Mouse (Mus musculus): ENCODE measurements around the gene Vmn2r62. TPM values are rescaled to one million over a fixed set of nuclear protein-coding genes. Genes with fewer than 3 reads are reported as not detected.
"Not testable (repeated sequence)": the region's sequence is repeated elsewhere in the genome, so short reads cannot be mapped to it uniquely, and the experiment has no call there.

Vmn2r62 gene
- total RNA-seq (2018; cell fraction: chromatin; rRNA removed): not detected
- total RNA-seq (2018; cell fraction: cytosol; rRNA removed): not detected
- total RNA-seq (2018; cell fraction: nucleus; rRNA removed): not detected
- polyA plus RNA-seq (2018): not detected in 3 replicates

GRCm38 (mm10) chr7:42793425-42793824 is at the start of gene Vmn2r62:
Gene Vmn2r62, minus strand, starts transcription at chr7:42793525.
- not testable (repeated sequence) for H3K79me2 ChIP-seq (ENCODE audit: inconsistent target); H3K4me3 ChIP-seq (ENCODE audit: inconsistent target); H3K27ac ChIP-seq; H3K36me3 ChIP-seq (ENCODE audit: inconsistent target)
- no CpG with 5 or more reads among the region's 1 CpGs for WGBS (ENCODE audit: missing documents)

- H3K79me2 ChIP-seq (ENCODE audit: inconsistent target); H3K36me3 ChIP-seq (ENCODE audit: inconsistent target); H3K27ac ChIP-seq; H3K4me3 ChIP-seq (ENCODE audit: inconsistent target): not testable (repeated sequence)
These were observed 45.0 kb upstream of the Vmn2r62 start for GRCm38 (mm10) chr7:42838366-42838765.

- WGBS (ENCODE audit: missing documents): 73% methylated on average over 3 of the region's 3 CpGs
- no peaks in the 10 kb centered on the region for H3K36me3 ChIP-seq (ENCODE audit: inconsistent target)
These were observed 38.9 kb upstream of the Vmn2r62 start for GRCm38 (mm10) chr7:42832221-42832620.

GRCm38 (mm10) chr7:42749836-42750235 is 43.5 kb downstream of the Vmn2r62 start:
- Histone ChIP-seq H3K36me3 (ENCODE audit: inconsistent target) (no peaks in the 10 kb centered on the region), H3K4me3 (ENCODE audit: inconsistent target) (no peak overlapping the region), H3K79me2 (ENCODE audit: inconsistent target) (no peaks in the 10 kb centered on the region), H3K27ac (no peak overlapping the region)
- WGBS (ENCODE audit: missing documents): 65% methylated on average over 19 of the region's 20 CpGs

More at GRCm38 (mm10) chr7:42832221-42832620, 38.9 kb upstream of the Vmn2r62 start:
- no peak overlapping the region for H3K27ac ChIP-seq
- H3K79me2 ChIP-seq (ENCODE audit: inconsistent target): no peaks in the 10 kb centered on the region
- no peak overlapping the region for H3K4me3 ChIP-seq (ENCODE audit: inconsistent target)

- 83% methylated on average over 10 of the region's 10 CpGs for WGBS (ENCODE audit: missing documents)
- H3K27ac ChIP-seq: no peak overlapping the region
- H3K79me2 ChIP-seq (ENCODE audit: inconsistent target): no peaks in the 10 kb centered on the region
- no peaks in the 10 kb centered on the region for H3K36me3 ChIP-seq (ENCODE audit: inconsistent target)
- no peak overlapping the region for H3K4me3 ChIP-seq (ENCODE audit: inconsistent target)
These were observed 54.7 kb downstream of the Vmn2r62 start for GRCm38 (mm10) chr7:42738536-42739210.

- not testable (repeated sequence) for H3K27ac ChIP-seq; H3K79me2 ChIP-seq (ENCODE audit: inconsistent target); H3K36me3 ChIP-seq (ENCODE audit: inconsistent target); H3K4me3 ChIP-seq (ENCODE audit: inconsistent target)
- WGBS (ENCODE audit: missing documents): 92% methylated on average over 4 of the region's 4 CpGs
These were observed 66.4 kb downstream of the Vmn2r62 start, which contains the start of gene Gm17067 for GRCm38 (mm10) chr7:42726917-42727316. Gene Gm17067, minus strand, starts transcription at chr7:42727017.

Other genes starting within 250 kb of the Vmn2r62 start
- not detected in 3 replicates for gene Gm21028, start 214.9 kb downstream of the Vmn2r62 start, polyA plus RNA-seq (2018)
- 0.16 to 0.36 TPM in 2 of 3 replicates, not detected in the other for gene Zfp977, start 201.0 kb downstream of the Vmn2r62 start, polyA plus RNA-seq (2018)
- gene Zfp976, start 150.9 kb downstream of the Vmn2r62 start, polyA plus RNA-seq (2018): 1.3 to 2.1 TPM (median 1.8 TPM) in 3 replicates
- gene Zfp975, start 100.8 kb downstream of the Vmn2r62 start, polyA plus RNA-seq (2018): 2.5 to 6.2 TPM (median 2.9 TPM) in 3 replicates
- gene Gm17067, start 66.5 kb downstream of the Vmn2r62 start, polyA plus RNA-seq (2018): not detected in 3 replicates
- gene Gm2381, start 73.7 kb upstream of the Vmn2r62 start, polyA plus RNA-seq (2018): not detected in 3 replicates
- gene Vmn2r63, start 140.3 kb upstream of the Vmn2r62 start, polyA plus RNA-seq (2018): not detected in 3 replicates
- not detected in 3 replicates for gene Gm9268, start 225.2 kb upstream of the Vmn2r62 start, polyA plus RNA-seq (2018)